Mouse (Mus musculus): ENCODE measurements around the gene Trit1. TPM values are rescaled to one million over a fixed set of nuclear protein-coding genes. Genes with fewer than 3 reads are reported as not detected.
"Not testable (repeated sequence)": the region's sequence is repeated elsewhere in the genome, so short reads cannot be mapped to it uniquely, and the experiment has no call there.

Trit1 gene
- polyA plus RNA-seq, 1 experiment from 2014 or later: 25.0 TPM

GRCm38 (mm10) chr4:122983486-122984261 is 32.7 kb upstream of the Trit1 start:
- no peaks in the 10 kb centered on the region for H3K9me3 ChIP-seq

GRCm38 (mm10) chr4:122985110-122985509 is 31.3 kb upstream of the Trit1 start:
- DNase-seq (ENCODE audit: low spot score): peak; percentile 49
- H3K4me1 ChIP-seq (replicated peaks): peaks cover 24% of the 10 kb centered on the region
- H3K36me3 ChIP-seq: no peaks in the 10 kb centered on the region
- WGBS: 56% methylated on average over 8 of the region's 8 CpGs
- no peak overlapping the region for H3K4me3 ChIP-seq
- peaks cover 38% of the 10 kb centered on the region for H3K27me3 ChIP-seq (ENCODE audit: insufficient read depth, poor library complexity, severe bottlenecking)
- H3K27ac ChIP-seq: no peak overlapping the region
- no peaks in the 10 kb centered on the region for H3K9me3 ChIP-seq

More at GRCm38 (mm10) chr4:122983486-122984261, 32.7 kb upstream of the Trit1 start:
- Histone ChIP-seq H3K36me3 (no peaks in the 10 kb centered on the region), H3K27ac (peak overlapping the region; percentile 50; the same call in 1 of the 2 replicates), H3K4me1 (replicated peaks) (peaks cover 24% of the 10 kb centered on the region), H3K27me3 (ENCODE audit: insufficient read depth, poor library complexity, severe bottlenecking) (peaks cover 38% of the 10 kb centered on the region), H3K4me3 (peak overlapping the region; percentile 39)
- WGBS: 25% methylated on average over 17 of the region's 17 CpGs
- DNase-seq (ENCODE audit: low spot score): no peak

- H3K4me3 ChIP-seq: no peak overlapping the region
- peaks cover 22% of the 10 kb centered on the region for H3K27me3 ChIP-seq (ENCODE audit: insufficient read depth, poor library complexity, severe bottlenecking)
- 0 out of 2 replicates have a peak, but pooled peaks cover 7% of the 10 kb centered on the region for H3K9me3 ChIP-seq
- no peak overlapping the region for H3K27ac ChIP-seq
- peaks cover 17% of the 10 kb centered on the region for H3K4me1 ChIP-seq (replicated peaks)
- 85% methylated on average over 4 of the region's 4 CpGs for WGBS
- DNase-seq (ENCODE audit: low spot score): no peak
- no peaks in the 10 kb centered on the region for H3K36me3 ChIP-seq
Observed at GRCm38 (mm10) chr4:122987421-122987820, 29.0 kb upstream of the Trit1 start.

GRCm38 (mm10) chr4:122988004-122988403 is 28.4 kb upstream of the Trit1 start:
- H3K4me3 ChIP-seq, H3K27ac ChIP-seq, H3K36me3 ChIP-seq, H3K9me3 ChIP-seq: not testable (repeated sequence)
- DNase-seq (ENCODE audit: low spot score): peak; percentile 22
- Histone ChIP-seq H3K27me3 (ENCODE audit: insufficient read depth, poor library complexity, severe bottlenecking) (peaks cover 17% of the 10 kb centered on the region), H3K4me1 (replicated peaks) (peaks cover 11% of the 10 kb centered on the region)
- 50% methylated on average over 3 of the region's 3 CpGs for WGBS

GRCm38 (mm10) chr4:122991177-122991576 is 25.2 kb upstream of the Trit1 start:
- no peak overlapping the region for H3K4me3 ChIP-seq
- no peak for DNase-seq (ENCODE audit: low spot score)
- H3K27ac ChIP-seq: no peak overlapping the region
- WGBS: 88% methylated on average over 1 of the region's 1 CpGs
- no peaks in the 10 kb centered on the region for H3K36me3 ChIP-seq
- 0 out of 2 replicates have a peak, but pooled peaks cover 7% of the 10 kb centered on the region for H3K9me3 ChIP-seq
- H3K27me3 ChIP-seq (ENCODE audit: insufficient read depth, poor library complexity, severe bottlenecking): no peaks in the 10 kb centered on the region
- peaks cover 15% of the 10 kb centered on the region for H3K4me1 ChIP-seq (replicated peaks)

- H3K36me3 ChIP-seq: no peaks in the 10 kb centered on the region
- 73% methylated on average over 3 of the region's 3 CpGs for WGBS
- no peak overlapping the region for H3K4me3 ChIP-seq
- H3K27ac ChIP-seq: no peak overlapping the region
- H3K4me1 ChIP-seq (replicated peaks): peaks cover 22% of the 10 kb centered on the region
- H3K9me3 ChIP-seq: 0 out of 2 replicates have a peak, but pooled peaks cover 7% of the 10 kb centered on the region
- no peak for DNase-seq (ENCODE audit: low spot score)
- H3K27me3 ChIP-seq (ENCODE audit: insufficient read depth, poor library complexity, severe bottlenecking): peaks cover 2% of the 10 kb centered on the region; the same call in 1 of the 2 replicates
Observed at GRCm38 (mm10) chr4:122992276-122992675, 24.1 kb upstream of the Trit1 start.

- WGBS: under 1% methylated on average over 69 of the region's 69 CpGs
- DNase-seq (ENCODE audit: low spot score): peak; percentile 91
- Histone ChIP-seq H3K27ac (peak within 1 kb of the TSS; percentile 99), H3K36me3 (peaks cover 10% of the 10 kb centered on the region), H3K27me3 (ENCODE audit: insufficient read depth, poor library complexity, severe bottlenecking) (peaks cover 2% of the 10 kb centered on the region; the same call in 1 of the 2 replicates), H3K9me3 (0 out of 2 replicates have a peak, but pooled peaks cover 7% of the 10 kb centered on the region), H3K4me3 (peak within 1 kb of the TSS; percentile 97), H3K4me1 (replicated peaks) (peaks cover 52% of the 10 kb centered on the region)
Observed at GRCm38 (mm10) chr4:122995404-122996220, 20.8 kb upstream of the Trit1 start, which contains the start of gene Mycl. Gene Mycl, plus strand, starts transcription at chr4:122995652.

- H3K36me3 ChIP-seq: peaks cover 16% of the 10 kb centered on the region
- H3K4me3 ChIP-seq: peak overlapping the region; percentile 97
- no peak for DNase-seq (ENCODE audit: low spot score)
- 0 out of 2 replicates have a peak, but pooled peaks cover 1% of the 10 kb centered on the region for H3K9me3 ChIP-seq
- H3K27me3 ChIP-seq (ENCODE audit: insufficient read depth, poor library complexity, severe bottlenecking): peaks cover 2% of the 10 kb centered on the region; the same call in 1 of the 2 replicates
- peaks cover 58% of the 10 kb centered on the region for H3K4me1 ChIP-seq (replicated peaks)
- peak overlapping the region; percentile 99 for H3K27ac ChIP-seq
- WGBS: under 1% methylated on average over 32 of the region's 32 CpGs
Observed at GRCm38 (mm10) chr4:122996221-122996617, 20.2 kb upstream of the Trit1 start.

GRCm38 (mm10) chr4:122996618-122997381 is 19.6 kb upstream of the Trit1 start:
- under 1% methylated on average over 47 of the region's 47 CpGs for WGBS
- Histone ChIP-seq H3K27me3 (ENCODE audit: insufficient read depth, poor library complexity, severe bottlenecking) (peaks cover 2% of the 10 kb centered on the region; the same call in 1 of the 2 replicates), H3K4me1 (replicated peaks) (peaks cover 64% of the 10 kb centered on the region), H3K27ac (peak overlapping the region; percentile 99), H3K36me3 (peaks cover 21% of the 10 kb centered on the region), H3K9me3 (no peaks in the 10 kb centered on the region), H3K4me3 (peak overlapping the region; percentile 97)
- peak; percentile 72 for DNase-seq (ENCODE audit: low spot score)

- Histone ChIP-seq H3K27me3 (ENCODE audit: insufficient read depth, poor library complexity, severe bottlenecking) (peaks cover 2% of the 10 kb centered on the region; the same call in 1 of the 2 replicates), H3K36me3 (peaks cover 40% of the 10 kb centered on the region), H3K4me1 (replicated peaks) (peaks cover 81% of the 10 kb centered on the region), H3K27ac (peak overlapping the region; percentile 99), H3K9me3 (no peaks in the 10 kb centered on the region), H3K4me3 (peak overlapping the region; percentile 97)
- peak; percentile 89 for DNase-seq (ENCODE audit: low spot score)
- WGBS: 5% methylated on average over 12 of the region's 12 CpGs
Observed at GRCm38 (mm10) chr4:122998537-122999262, 17.7 kb upstream of the Trit1 start.

GRCm38 (mm10) chr4:122999263-122999691 is 17.1 kb upstream of the Trit1 start:
- Histone ChIP-seq H3K36me3 (peaks cover 42% of the 10 kb centered on the region), H3K4me1 (replicated peaks) (peaks cover 84% of the 10 kb centered on the region), H3K9me3 (no peaks in the 10 kb centered on the region), H3K4me3 (peak overlapping the region; percentile 97), H3K27ac (peak overlapping the region; percentile 99), H3K27me3 (ENCODE audit: insufficient read depth, poor library complexity, severe bottlenecking) (peaks cover 2% of the 10 kb centered on the region; the same call in 1 of the 2 replicates)
- DNase-seq (ENCODE audit: low spot score): peak; percentile 81
- 7% methylated on average over 4 of the region's 4 CpGs for WGBS

Data from hindbrain, embryonic 10.5 days (tissue).